Mouse (Mus musculus) gastrocnemius, postnatal 4 days (tissue): ENCODE results near the gene Arntl2. TPM values are rescaled to one million over a fixed set of nuclear protein-coding genes. Genes with fewer than 3 reads are reported as not detected.
"Not testable (repeated sequence)": the region's sequence is repeated elsewhere in the genome, so short reads cannot be mapped to it uniquely, and the experiment has no call there.

Experiments used
- DNase-seq, 2 experiments: peaks; one replicate each; pipeline ENCODE4 v3.0.0; 2021 to 2022; ENCODE audit warnings: low spot score in 2 of 2, mixed read lengths in 2 of 2
- long read RNA-seq, 2 experiments: library from polyadenylated mRNA; stranded (forward); transcript quantifications; one replicate each; pipeline ENCODE4 v2.0.0; 2021
- total RNA-seq, 2 experiments: library from RNA; stranded (reverse); gene quantifications; 2 replicates each; pipeline ENCODE4 v1.2.3; 2021

The Arntl2 gene
- 1 to 10 TPM; 1.3 to 2.9 TPM for total RNA-seq
- long read RNA-seq, experiment 1 = 0 reads
- long read RNA-seq, experiment 2 = 0 reads

- DNase-seq = peak; percentile 48 to 75
Measured at GRCm38 (mm10) chr6:146795924-146796545, at the start of gene Arntl2. Gene Arntl2 (plus strand): TSS chr6:146796055.

DNA sequence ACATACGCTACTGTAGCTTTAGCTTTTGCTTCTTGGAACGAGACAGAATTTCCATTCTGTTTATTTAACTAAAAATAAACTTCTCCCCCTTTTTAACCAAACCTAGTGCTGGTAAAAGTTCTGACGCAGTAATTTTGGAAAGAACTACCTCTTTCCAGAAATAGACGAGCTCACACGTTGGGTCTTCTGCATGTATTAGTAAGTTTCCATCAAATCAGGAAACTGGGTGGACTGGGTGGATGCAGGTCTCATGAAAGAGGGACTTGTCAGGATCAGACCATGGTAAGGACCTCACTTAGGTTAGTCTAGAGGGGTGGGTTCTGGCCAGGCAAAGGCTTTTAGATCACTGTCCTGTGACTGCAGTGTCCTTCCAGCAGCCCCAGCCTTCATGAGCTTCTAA lies 49.3 kb upstream of the Arntl2 start:
- no peak for DNase-seq

- no peak for DNase-seq
Measured at GRCm38 (mm10) chr6:146747057-146747456, 48.8 kb upstream of the Arntl2 start.

- no peak for DNase-seq
Measured at GRCm38 (mm10) chr6:146748271-146748670, 47.6 kb upstream of the Arntl2 start.

GRCm38 (mm10) chr6:146751671-146752070 lies 44.2 kb upstream of the Arntl2 start:
- DNase-seq = no peak

DNA sequence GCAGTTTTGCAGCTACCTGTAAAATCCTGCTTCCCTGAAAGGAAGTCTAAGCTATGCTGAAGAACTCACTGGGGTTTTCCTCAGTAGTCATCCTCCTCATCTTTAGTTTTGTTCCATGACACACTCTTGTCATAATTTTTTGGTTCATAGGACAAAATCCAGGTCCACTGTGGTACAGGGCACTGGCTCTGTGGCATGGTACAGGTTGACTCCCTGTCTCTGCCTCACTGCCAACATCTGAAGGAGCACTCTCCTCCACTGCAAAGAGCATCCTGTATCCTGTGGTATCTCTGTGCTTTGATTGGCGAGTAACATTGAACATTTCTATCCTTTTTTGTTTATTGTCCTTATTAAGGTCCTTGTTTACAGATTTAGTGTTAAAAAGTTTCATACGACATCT lies 43.7 kb upstream of the Arntl2 start:
- DNase-seq = no peak

- DNase-seq = no peak
Measured at GRCm38 (mm10) chr6:146752612-146753011, 43.2 kb upstream of the Arntl2 start.

DNA sequence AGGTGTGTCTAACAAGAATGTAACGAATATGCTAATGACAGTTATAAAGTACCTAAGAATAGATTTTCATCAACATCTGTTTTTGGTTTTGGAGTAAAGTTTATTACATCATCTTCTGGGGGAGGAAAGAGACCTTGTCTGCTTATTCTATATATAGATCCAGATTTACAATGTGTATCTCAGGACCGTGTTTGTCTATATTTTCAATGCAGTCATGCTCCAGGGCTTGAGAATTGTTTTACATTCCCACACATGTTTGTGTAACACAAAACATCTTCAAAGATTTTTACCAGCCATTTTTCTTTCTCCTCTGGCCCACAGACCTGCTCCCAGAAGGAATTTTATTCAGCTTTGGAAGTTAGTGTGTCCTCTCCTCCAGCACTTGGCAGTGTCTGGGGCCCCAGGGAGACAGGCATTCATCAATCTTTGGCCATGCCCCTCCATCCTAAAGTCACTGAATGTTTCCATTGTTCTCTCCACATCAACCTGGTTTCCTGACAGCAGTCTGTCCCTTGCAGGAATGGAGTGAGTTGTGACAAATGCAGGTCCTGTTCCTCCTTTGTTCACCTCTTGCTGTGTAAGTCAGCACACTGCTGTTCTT lies 42.2 kb upstream of the Arntl2 start:
- DNase-seq = no peak

DNA sequence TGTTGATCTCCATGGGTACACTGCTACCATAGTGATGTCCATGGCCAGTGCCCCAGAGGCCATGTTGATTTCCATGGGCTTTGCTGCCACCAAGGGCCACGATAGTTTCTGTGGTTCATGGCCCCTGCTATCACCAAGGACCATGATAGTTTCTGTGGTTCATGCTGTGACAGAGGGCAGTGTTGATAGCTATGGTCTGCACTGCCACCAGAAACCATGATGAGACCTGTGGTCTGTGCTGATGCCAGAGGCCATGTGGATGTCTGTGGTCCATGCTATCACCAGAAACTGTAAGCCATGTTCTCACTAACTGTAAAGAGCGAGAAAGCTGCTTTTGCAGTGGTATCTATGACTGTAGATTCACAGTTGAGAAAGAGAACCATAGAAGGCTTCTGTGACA lies 40.7 kb upstream of the Arntl2 start:
- DNase-seq = no peak

- no peak for DNase-seq
Measured at GRCm38 (mm10) chr6:146755679-146756078, 40.2 kb upstream of the Arntl2 start.

DNA sequence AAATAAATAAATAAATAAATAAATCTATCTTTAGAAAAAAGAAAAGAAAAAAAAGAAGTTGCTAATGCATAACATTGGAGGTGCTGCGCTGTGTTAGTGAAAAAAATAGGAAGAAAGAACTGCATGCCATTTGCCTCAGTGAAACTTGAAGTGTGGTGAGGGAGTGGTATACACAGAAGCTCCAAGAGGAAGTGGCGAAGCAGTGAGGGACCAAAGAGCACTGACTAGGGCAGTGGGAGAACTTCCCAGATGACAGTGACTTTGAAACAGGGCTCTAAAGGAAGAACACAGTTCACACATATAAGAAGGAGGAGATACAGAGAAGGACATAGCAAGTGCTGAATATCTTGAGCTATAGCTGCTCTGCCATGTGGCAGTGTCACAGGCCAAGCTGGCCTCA lies 36.8 kb upstream of the Arntl2 start:
- no peak for DNase-seq

- DNase-seq = no peak
Measured at GRCm38 (mm10) chr6:146760022-146760421, 35.8 kb upstream of the Arntl2 start.

- DNase-seq = no peak
Measured at GRCm38 (mm10) chr6:146760736-146761135, 35.1 kb upstream of the Arntl2 start.

DNA sequence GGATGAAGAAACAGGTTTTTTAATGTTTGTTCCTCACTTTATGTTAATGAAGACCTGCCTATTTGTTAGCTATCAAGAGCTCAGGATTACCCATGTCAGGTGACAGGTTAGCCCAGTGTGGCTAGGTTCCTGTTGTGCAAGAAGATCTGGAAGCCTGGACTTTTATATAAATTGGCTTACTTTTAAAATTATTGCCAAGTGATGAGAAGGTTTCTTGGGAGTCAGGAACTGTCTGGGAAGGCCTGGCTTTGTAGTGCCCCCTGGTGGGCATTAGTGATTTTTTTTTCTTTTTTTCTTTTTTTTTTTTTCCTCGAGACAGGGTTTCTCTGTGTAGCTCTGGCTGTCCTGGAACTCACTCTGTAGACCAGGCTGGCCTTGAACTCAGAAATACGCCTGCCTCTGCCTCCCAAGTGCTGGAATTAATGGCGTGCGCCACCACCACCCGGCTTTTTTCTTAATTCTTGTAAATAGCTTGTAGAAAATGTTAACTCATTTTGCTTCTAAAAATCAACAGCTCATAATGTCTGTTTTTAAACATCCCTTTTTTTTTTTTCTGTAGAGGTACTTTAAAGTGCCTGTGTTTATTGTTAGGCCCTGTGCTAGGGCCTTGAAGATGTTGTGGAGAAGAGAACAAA lies 33.5 kb upstream of the Arntl2 start:
- no peak for DNase-seq

- DNase-seq = no peak
Measured at GRCm38 (mm10) chr6:146764593-146764992, 31.3 kb upstream of the Arntl2 start.

GRCm38 (mm10) chr6:146765270-146765669 lies 30.6 kb upstream of the Arntl2 start:
- DNase-seq = no peak

DNA sequence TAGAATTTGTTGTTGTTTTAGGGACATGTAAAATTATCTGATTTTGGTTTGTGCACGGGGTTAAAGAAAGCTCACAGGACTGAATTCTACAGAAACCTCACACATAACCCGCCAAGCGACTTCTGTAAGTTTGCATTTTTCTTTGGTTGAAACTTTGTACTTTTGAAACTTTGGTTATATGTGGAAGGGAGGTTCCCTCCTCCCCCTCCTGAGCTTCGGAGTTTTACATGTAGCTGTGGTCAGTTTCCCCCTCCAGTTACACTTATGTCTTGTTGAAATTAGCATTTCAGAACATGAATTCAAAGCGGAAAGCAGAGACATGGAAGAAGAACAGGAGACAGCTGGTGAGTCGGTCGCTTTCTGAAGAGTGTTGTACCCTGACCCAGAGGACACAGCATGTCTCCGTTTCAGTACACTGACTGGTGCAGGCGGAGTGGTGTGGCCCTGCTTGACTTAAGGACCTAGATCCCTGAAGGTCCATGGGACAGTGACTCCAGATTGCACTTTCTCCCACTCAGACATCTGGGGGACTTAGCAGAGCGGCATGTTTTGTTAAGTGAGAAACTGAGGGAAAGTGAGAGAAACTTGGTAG lies 26.9 kb upstream of the Arntl2 start:
- no peak for DNase-seq

GRCm38 (mm10) chr6:146770005-146770745 lies 25.7 kb upstream of the Arntl2 start:
- DNase-seq = no peak

- DNase-seq = no peak
Measured at GRCm38 (mm10) chr6:146770808-146771207, 25.0 kb upstream of the Arntl2 start.

- DNase-seq = not testable (repeated sequence)
Measured at GRCm38 (mm10) chr6:146775864-146776263, 20.0 kb upstream of the Arntl2 start.

DNA sequence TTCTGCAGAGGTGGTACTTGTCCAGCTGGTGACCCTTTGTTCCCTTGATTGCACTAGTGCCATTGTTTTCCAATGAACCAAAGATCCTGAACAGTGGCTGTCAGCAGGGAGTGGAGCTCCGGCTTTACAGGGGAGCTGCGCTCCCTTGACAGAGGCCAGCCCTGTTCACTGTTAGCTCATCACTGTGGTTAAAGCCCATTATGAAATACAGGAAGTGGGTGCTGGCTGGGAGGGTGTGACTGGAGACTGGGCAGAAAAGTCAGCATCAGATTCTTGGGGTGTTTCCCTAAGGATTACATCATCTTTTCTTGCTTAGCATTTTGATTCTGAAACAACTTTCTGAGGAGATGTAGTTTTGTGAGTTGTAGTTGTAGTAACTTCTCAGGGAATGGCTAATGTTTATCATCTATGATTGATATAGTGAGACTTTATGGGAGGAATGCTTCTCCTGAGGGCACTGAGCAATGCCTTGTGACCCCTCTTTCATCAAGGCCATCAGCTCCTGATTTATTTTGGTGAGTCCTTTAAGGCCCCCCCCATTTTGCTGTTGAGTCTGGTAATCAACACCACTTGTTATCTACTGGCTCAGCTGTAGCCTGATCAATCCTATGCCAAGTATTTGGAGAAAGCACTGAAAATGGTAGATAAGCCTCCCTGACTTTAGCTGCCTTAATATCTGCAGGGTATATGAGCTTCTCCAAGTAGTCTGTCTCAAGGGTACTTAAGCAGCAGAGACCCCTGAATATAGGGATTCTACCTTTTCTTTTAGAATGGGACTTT lies 19.1 kb upstream of the Arntl2 start:
- DNase-seq = no peak
